Mouse (Mus musculus): Measurements from ENCODE around the gene Ctsk. TPM values are rescaled to one million over a fixed set of nuclear protein-coding genes. Genes with fewer than 3 reads are reported as not detected.

The Ctsk gene
- 14.6 and 14.8 TPM in 2 replicates for polyA plus RNA-seq (2012; rRNA removed)

DNA sequence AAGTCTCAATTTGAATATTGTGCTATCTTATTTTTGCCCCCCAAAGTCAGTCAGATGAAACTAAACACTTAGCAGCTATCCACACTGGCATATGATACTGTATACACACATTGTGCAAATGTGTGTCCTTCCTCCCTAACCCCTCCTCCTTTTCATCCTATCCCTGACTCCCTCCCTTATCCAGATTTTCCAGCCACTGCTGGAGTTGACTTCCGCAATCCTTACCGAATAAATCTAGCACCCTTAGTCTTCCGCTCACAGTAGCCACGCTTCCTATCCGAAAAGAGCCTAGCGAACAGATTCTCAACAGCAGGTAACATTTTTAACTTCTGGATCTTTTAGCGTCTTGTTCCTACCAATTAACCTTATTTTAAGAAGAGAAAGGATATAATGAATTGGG, at the start of gene Ctsk:
Ctsk (plus strand) TSS at position 233 of the 400 bp plus-strand sequence.
- DNase-seq (ENCODE audit: low read depth), result no peak

GRCm38 (mm10) chr3:95450408-95450807, 48.6 kb upstream of the Ctsk start:
- no peak for DNase-seq (ENCODE audit: low read depth)

- DNase-seq (ENCODE audit: low read depth), result no peak
Observed at GRCm38 (mm10) chr3:95450915-95451314, 48.1 kb upstream of the Ctsk start.

DNA sequence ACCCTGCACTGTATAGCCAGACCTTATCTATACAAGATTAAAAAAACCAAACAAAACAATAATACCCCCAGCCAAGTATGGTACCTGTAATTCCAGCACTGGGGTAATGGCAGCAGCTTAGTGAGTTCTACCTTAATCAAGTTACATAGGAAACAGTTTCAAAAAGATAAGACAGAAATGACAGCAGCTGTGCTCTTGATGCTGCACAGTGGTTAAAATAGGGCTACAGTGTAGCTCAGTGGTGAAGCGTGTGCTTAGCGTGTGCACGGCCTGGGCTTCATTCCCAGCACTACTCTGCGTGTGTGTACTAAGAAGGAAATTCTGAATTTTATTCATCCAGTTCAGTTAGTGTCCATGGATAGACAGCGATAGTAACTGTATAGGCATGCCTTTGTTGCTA, 42.7 kb upstream of the Ctsk start:
- DNase-seq (ENCODE audit: low read depth), result no peak

- DNase-seq (ENCODE audit: low read depth), result no peak
Observed at GRCm38 (mm10) chr3:95457758-95458157, 41.3 kb upstream of the Ctsk start.

DNA sequence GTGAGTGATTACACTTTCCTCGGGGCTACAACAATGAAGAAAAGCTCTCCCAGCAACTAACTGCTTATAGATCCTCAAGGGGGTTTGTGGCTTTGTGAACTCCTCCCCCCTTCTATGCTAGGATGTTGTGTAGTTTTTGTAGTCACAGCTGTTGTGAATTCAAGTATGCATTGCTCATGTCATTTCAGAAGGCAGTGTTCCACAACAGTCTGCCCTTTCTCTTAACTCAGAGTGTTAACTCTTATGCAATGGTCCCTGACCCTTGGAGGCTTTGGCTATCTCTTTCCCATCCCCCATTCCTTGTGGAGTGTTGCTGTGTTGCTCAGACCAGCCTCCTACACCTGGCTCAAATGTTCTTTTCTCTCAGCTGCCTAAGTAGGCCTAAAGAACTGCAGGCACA, 39.7 kb upstream of the Ctsk start:
- DNase-seq (ENCODE audit: low read depth), result peak; percentile 17

- no peak for DNase-seq (ENCODE audit: low read depth)
Observed at GRCm38 (mm10) chr3:95463852-95464251, 35.2 kb upstream of the Ctsk start.

- no peak for DNase-seq (ENCODE audit: low read depth)
Observed at GRCm38 (mm10) chr3:95478966-95479365, 20.1 kb upstream of the Ctsk start.

DNA sequence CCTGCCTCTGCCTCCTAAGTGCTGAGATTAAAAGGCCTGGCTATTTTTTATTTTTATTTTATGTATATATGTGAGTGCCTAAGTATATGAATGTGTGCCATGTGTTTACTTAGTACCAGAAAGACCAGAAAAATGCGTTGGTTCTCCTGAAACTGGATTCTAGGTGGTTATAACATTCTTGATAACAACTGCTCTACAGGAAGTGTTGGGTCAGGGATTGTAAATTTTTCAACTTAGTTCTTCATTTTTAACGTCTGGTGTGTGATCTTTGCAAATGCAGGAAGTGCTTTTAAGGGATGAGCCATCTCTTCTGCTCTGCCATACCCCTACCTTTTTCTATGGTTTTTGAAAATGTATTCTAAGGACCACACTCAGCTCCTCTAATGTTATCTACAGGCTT, 12.6 kb upstream of the Ctsk start:
- DNase-seq (ENCODE audit: low read depth), result no peak

DNA sequence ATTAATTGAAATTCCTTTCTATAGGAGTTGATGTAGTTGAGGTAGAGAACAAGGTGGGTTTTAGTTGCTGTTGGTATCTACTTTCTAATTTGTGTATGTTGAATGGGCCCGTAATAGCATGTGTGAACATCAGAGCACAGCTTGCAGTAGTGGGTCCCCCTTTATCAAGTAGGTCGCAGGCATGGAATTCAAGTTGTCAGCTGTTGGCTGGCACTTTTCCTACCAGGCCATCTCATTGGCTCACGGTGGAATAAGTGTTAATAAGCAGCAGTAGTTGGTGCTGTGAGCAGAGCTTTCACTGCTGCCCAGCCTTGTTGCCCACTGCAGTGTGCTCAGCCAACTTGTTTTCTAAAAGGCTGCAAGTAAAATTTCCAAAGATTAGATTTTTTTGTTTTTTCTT, 10.4 kb upstream of the Ctsk start:
- DNase-seq (ENCODE audit: low read depth), result no peak

GRCm38 (mm10) chr3:95490238-95490637, 8.8 kb upstream of the Ctsk start:
- DNase-seq (ENCODE audit: low read depth), result no peak

GRCm38 (mm10) chr3:95494342-95494741, 4.7 kb upstream of the Ctsk start:
- no peak for DNase-seq (ENCODE audit: low read depth)

DNA sequence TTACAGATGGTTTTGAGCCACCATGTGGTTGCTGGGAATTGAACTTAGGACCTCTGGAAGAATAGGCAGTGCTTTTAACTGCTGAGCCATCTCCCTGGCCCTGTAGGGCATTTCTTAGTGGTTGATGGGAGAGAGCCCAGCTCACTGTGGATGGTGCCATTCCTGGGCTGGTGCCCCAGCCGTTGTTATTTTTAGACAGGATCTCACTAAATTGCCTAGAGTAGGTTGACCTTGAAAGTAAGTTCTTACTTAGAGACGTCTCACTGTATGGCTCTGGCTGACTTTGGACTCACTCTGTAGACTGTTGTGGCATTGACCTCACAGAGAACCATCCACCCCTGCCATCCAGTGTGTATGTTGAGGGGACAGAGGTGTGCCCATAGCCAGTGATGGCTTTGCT, 827 bp upstream of the Ctsk start:
- DNase-seq (ENCODE audit: low read depth), result no peak

DNA sequence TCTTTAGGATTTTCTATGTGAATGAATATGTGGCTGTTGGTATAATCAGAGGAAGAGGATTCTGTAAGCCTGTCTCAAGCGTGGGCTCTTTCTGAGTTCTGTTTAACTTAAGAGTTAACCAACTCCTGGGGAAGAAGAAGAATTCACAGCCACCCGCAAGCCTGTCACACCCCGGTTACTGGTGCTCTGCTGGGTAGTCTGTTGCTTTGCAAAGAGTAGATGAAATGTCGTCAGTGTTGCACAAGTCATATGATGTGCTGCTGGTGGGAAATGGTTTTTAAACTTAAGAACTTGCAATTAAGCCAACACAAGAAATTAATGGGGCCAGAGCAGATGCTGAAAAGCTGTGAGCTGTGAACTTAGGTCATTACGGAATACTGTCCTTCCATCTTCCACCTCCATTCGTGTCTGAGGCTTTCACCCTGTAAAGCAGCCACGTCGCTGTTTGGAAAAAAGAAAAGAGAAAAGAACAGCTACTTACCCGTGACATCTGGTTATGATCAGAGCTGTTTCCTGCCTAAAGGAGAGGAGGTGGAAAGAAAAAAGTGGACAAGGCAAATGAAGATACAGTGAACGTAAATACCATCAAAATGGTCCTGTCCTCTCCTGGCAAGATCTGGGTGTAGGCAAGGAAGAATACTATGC, 562 bp downstream of the Ctsk start:
- no peak for DNase-seq (ENCODE audit: low read depth)

- no peak for DNase-seq (ENCODE audit: low read depth)
Observed at GRCm38 (mm10) chr3:95502312-95502711, 3.3 kb downstream of the Ctsk start.

DNA sequence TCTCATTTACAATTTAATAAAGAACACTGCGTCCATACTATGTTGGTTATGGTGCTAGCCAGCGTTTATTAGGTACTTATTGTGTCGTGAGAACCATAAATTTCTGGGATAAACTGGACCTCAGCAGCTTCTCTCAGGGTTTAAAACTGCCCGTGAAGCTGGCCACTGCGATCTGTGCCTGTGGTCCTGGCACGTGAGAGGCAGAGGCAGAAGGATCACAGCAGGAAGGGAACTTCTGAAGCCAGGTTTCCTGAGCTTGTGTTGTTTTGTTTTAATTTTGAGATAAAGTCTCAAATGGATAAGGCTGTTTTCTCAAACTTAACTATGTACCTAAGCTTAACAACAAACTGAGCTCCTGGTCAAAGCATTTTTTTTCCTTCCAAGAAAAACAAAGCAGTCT, 10.3 kb downstream of the Ctsk start:
- no peak for DNase-seq (ENCODE audit: low read depth)

DNA sequence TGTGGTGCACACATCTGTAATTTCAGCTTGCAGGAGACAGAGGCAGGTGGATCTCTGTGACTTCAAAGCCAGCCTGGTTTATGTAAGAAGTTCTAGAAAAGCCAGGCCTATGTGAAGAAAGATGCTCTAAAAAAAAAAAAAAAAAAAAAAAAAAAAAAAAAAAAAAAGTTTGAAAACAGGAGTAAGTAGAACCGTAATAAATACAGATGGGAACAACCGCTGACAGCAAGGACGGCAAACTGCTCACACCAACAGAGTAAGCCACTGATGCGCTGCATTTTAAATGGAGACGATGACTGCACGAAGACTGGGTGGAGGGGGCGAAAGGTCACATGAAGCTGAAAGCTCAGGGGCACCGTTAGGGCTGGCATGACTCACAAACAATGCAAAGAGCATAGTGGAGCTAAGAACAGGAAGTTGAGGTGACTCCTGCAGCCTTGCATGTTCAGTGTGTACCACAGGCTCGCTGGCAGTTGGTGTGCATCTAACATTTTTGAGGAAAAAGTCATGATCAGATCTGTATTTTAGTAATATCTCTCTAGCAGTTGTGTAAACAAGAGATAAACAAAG, 12.6 kb downstream of the Ctsk start:
- no peak for DNase-seq (ENCODE audit: low read depth)

GRCm38 (mm10) chr3:95516614-95517041, 17.6 kb downstream of the Ctsk start:
- DNase-seq (ENCODE audit: low read depth), result no peak

- DNase-seq (ENCODE audit: low read depth), result peak; percentile 14
Observed at GRCm38 (mm10) chr3:95517493-95517898, 18.4 kb downstream of the Ctsk start.

- no peak for DNase-seq (ENCODE audit: low read depth)
Observed at GRCm38 (mm10) chr3:95518891-95519290, 19.8 kb downstream of the Ctsk start.

- DNase-seq (ENCODE audit: low read depth), result no peak
Observed at GRCm38 (mm10) chr3:95519315-95519714, 20.3 kb downstream of the Ctsk start.

GRCm38 (mm10) chr3:95520100-95520499, 21.0 kb downstream of the Ctsk start:
- no peak for DNase-seq (ENCODE audit: low read depth)

DNA sequence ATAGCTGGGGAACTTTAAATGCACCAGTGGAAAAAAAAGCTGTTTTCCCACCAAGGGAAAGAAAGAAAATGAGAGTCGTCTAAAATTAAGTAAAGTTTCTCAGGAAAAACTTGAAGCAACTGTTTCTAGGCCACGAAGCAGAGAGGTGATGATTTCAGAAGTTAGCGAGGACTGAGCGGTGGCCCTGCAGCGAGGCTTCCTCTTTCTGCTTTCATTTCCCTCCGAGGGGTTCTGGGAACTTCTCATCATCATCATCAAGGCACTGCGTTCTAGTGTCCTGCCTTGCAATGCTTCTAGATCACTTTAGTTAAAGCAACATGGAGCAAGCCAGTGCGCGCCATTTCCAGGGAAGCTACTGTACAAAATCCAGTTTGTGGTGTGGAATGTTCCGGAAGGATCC, 22.1 kb downstream of the Ctsk start:
- DNase-seq (ENCODE audit: low read depth), result no peak

GRCm38 (mm10) chr3:95523662-95524061, 24.6 kb downstream of the Ctsk start:
- DNase-seq (ENCODE audit: low read depth), result no peak

Measured in gonadal fat pad, adult 2 months (tissue).